In the genomic region with DNA sequence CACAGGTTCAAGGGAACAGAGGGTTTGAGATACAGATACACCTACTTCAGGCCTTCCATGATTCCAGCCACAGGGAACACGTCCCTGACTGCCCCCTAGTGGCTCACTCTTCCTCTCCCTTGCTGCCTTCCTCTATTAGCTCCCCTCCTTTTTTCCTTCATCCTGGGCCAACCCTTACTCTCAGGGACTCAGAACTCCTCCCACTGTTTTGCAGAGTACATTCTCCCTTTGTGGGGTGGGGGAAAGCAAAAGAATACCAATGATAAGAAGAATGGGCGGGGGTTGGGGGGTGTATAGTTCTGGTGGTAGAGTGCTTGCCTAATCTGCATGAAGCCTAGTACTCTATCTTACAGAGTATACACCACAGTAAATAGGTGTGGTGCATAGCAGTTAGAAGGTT, we compare ENCODE assay signal across 8 mouse cellular contexts. TPM values are rescaled to one million over a fixed set of nuclear protein-coding genes. Genes with fewer than 3 reads are reported as not detected.
A peak's percentile ranks its signal among the peaks of the same experiment; 100 is the strongest.
DNase-seq lines count a peak whose midpoint lies in the region; ATAC-seq lines count a peak whose summit lies in the region.

No protein-coding gene starts in this region.

- no peak overlapping the region for H3K9ac ChIP-seq in neural tube, embryonic 11.5 days (ENCODE audit: low read length)
- H3K9ac ChIP-seq in neural tube, embryonic 15.5 days (replicated peaks) = no peak overlapping the region

- H3K36me3 ChIP-seq in neural tube, embryonic 11.5 days (ENCODE audit: control insufficient read depth, insufficient read depth, low read length) = peaks cover 4% of the 10 kb centered on the region
- peaks cover 24% of the 10 kb centered on the region for H3K36me3 ChIP-seq in neural tube, embryonic 15.5 days
- peaks cover 78% of the 10 kb centered on the region for H3K36me3 ChIP-seq in midbrain, embryonic 10.5 days

- H3K9me3 ChIP-seq in neural tube, embryonic 11.5 days (ENCODE audit: control insufficient read depth, low read length) = no peaks in the 10 kb centered on the region
- H3K9me3 ChIP-seq in neural tube, embryonic 15.5 days (replicated peaks) = no peaks in the 10 kb centered on the region
- peaks cover 2% of the 10 kb centered on the region; the same call in 1 of the 2 replicates for H3K9me3 ChIP-seq in midbrain, embryonic 10.5 days (replicated peaks)

- no peak overlapping the region for H3K27ac ChIP-seq in neural tube, embryonic 11.5 days (ENCODE audit: low read depth, low read length)
- H3K27ac ChIP-seq in neural tube, embryonic 15.5 days (replicated peaks) = no peak overlapping the region
- H3K27ac ChIP-seq in midbrain, embryonic 10.5 days (replicated peaks) = no peak overlapping the region

- peak; percentile 64 for DNase-seq in neural tube, embryonic 11.5 days (ENCODE audit: low spot score)
- DNase-seq in MN1 (ENCODE audit: low spot score) = peak; percentile 66
- DNase-seq in cerebellum, postnatal 14 days = peak; percentile 83 to 90
- peak; percentile 69 to 70 for DNase-seq in heart, postnatal 14 days
- DNase-seq in kidney, postnatal 36 days = peak; percentile 69 to 88
- DNase-seq in midbrain, embryonic 10.5 days (ENCODE audit: low spot score) = peak; percentile 45
- DNase-seq in T-cell, adult 2 months (ENCODE audit: low spot score) = no peak

- no peaks in the 10 kb centered on the region for H3K4me1 ChIP-seq in neural tube, embryonic 11.5 days (ENCODE audit: control insufficient read depth, insufficient read depth, low read length)
- no peaks in the 10 kb centered on the region for H3K4me1 ChIP-seq in neural tube, embryonic 15.5 days
- no peaks in the 10 kb centered on the region for H3K4me1 ChIP-seq in midbrain, embryonic 10.5 days

- H3K27me3 ChIP-seq in neural tube, embryonic 11.5 days (ENCODE audit: control insufficient read depth, insufficient read depth, low read length) = no peaks in the 10 kb centered on the region
- H3K27me3 ChIP-seq in neural tube, embryonic 15.5 days (replicated peaks) = no peaks in the 10 kb centered on the region
- H3K27me3 ChIP-seq in midbrain, embryonic 10.5 days (ENCODE audit: low read depth, poor library complexity, severe bottlenecking) = no peaks in the 10 kb centered on the region

- WGBS in neural tube, embryonic 11.5 days = 24% methylated on average over 2 of the region's 2 CpGs
- WGBS in neural tube, embryonic 15.5 days = 37% methylated on average over 2 of the region's 2 CpGs
- WGBS in midbrain, embryonic 10.5 days = 25% methylated on average over 2 of the region's 2 CpGs

- H3K4me2 ChIP-seq in neural tube, embryonic 11.5 days (ENCODE audit: low read depth) = no peak overlapping the region
- no peak overlapping the region for H3K4me2 ChIP-seq in neural tube, embryonic 15.5 days

- intact Hi-C loops in heart, postnatal 14 days (cut with DNase I) = no loop called here

- no peak overlapping the region for H3K4me3 ChIP-seq in neural tube, embryonic 11.5 days (ENCODE audit: low read depth, low read length)
- no peak overlapping the region for H3K4me3 ChIP-seq in neural tube, embryonic 15.5 days (replicated peaks)
- H3K4me3 ChIP-seq in midbrain, embryonic 10.5 days = no peak overlapping the region

- ATAC-seq in neural tube, embryonic 11.5 days (ENCODE audit: insufficient read depth, low FRiP score, low TSS enrichment) = peak; percentile 48
- no peak for ATAC-seq in neural tube, embryonic 15.5 days (ENCODE audit: low FRiP score)

RNA-seq across cellular contexts. Expression of gene Pik3ip1, which starts 16.1 kb away (rescaled TPM):
- polyA plus RNA-seq in neural tube, embryonic 11.5 days (2014; fragmentation: Nextera tagmentation; extraction: Ambion mirVana) = 9.3 and 15.7 TPM in 2 replicates
- 28.7 and 35.3 TPM in 2 replicates for polyA plus RNA-seq in neural tube, embryonic 15.5 days (2015; fragmentation: Nextera tagmentation; extraction: Ambion mirVana)
- total RNA-seq in heart, postnatal 14 days (2021) = 10 to 100 TPM; 34.0 to 39.8 TPM
- polyA plus RNA-seq in midbrain, embryonic 10.5 days (2016; fragmentation: Nextera tagmentation; extraction: Ambion mirVana) = 7.4 and 13.0 TPM in 2 replicates

RNA-seq across cellular contexts. Expression of gene Patz1, which starts 25.5 kb away (rescaled TPM):
- polyA plus RNA-seq in neural tube, embryonic 11.5 days (2014; fragmentation: Nextera tagmentation; extraction: Ambion mirVana) = 105 TPM in 2 replicates
- 39.5 and 49.2 TPM in 2 replicates for polyA plus RNA-seq in neural tube, embryonic 15.5 days (2015; fragmentation: Nextera tagmentation; extraction: Ambion mirVana)
- 10 to 100 TPM; 26.6 to 30.4 TPM for total RNA-seq in heart, postnatal 14 days (2021)
- polyA plus RNA-seq in midbrain, embryonic 10.5 days (2016; fragmentation: Nextera tagmentation; extraction: Ambion mirVana) = 112 and 122 TPM in 2 replicates

RNA-seq across cellular contexts. Expression of gene Drg1, which starts 47.9 kb away (rescaled TPM):
- polyA plus RNA-seq in neural tube, embryonic 11.5 days (2014; fragmentation: Nextera tagmentation; extraction: Ambion mirVana) = 295 and 301 TPM in 2 replicates
- 194 and 208 TPM in 2 replicates for polyA plus RNA-seq in neural tube, embryonic 15.5 days (2015; fragmentation: Nextera tagmentation; extraction: Ambion mirVana)
- 10 to 100 TPM; 58.5 to 63.1 TPM for total RNA-seq in heart, postnatal 14 days (2021)
- polyA plus RNA-seq in midbrain, embryonic 10.5 days (2016; fragmentation: Nextera tagmentation; extraction: Ambion mirVana) = 342 and 344 TPM in 2 replicates
